ENCODE assay signal across 20 mouse cellular contexts in genomic region chr5:147056712-147057290, GRCm38 (mm10). TPM values are rescaled to one million over a fixed set of nuclear protein-coding genes. Genes with fewer than 3 reads are reported as not detected.
A peak's percentile ranks its signal among the peaks of the same experiment; 100 is the strongest.
DNase-seq lines count a peak whose midpoint lies in the region; ATAC-seq and TF ChIP-seq lines count a peak whose summit lies in the region.
"Had no signal": no experiment of that assay in that cellular context is flagged by ENCODE, and none has a peak within 500 bp of the region (broad histone marks: within the 10 kb centered on the region; RNA-seq: fewer than 3 reads in every experiment).

No protein-coding gene starts in this region.

- TF ChIP-seq CTCF in cerebellum, adult 2 months (IDR thresholded peaks at IDR 0.05; ENCODE audit: borderline replicate concordance, insufficient read depth, low read depth, low read length), result no peak

- no peak overlapping the region for H3K4me3 ChIP-seq in cerebellum, adult 2 months (replicated peaks; ENCODE audit: insufficient read depth, low read depth, low read length)
- no peak overlapping the region for H3K4me3 ChIP-seq in kidney, embryonic 14.5 days (ENCODE audit: low read length)
- no peak overlapping the region for H3K4me3 ChIP-seq in stomach, embryonic 14.5 days (ENCODE audit: low read depth, low read length)
- H3K4me3 ChIP-seq in hindbrain, embryonic 14.5 days (replicated peaks; ENCODE audit: low read length), result no peak overlapping the region
- H3K4me3 ChIP-seq: forebrain, embryonic 13.5 days; heart, adult 2 months; kidney, embryonic 15.5 days; limb, embryonic 10.5 days had no signal

- no peak for ATAC-seq in kidney, embryonic 14.5 days (ENCODE audit: low FRiP score, low TSS enrichment)
- no peak for ATAC-seq in stomach, embryonic 14.5 days (ENCODE audit: insufficient number of reproducible peaks, insufficient read depth, low FRiP score, low read depth)
- no peak for ATAC-seq in hindbrain, embryonic 14.5 days (ENCODE audit: low FRiP score)
- ATAC-seq: forebrain, embryonic 13.5 days; midbrain, embryonic 16.5 days had no signal

- H3K27me3 ChIP-seq in cerebellum, adult 2 months (ENCODE audit: control insufficient read depth, insufficient read depth, low read length), result no peaks in the 10 kb centered on the region
- no peaks in the 10 kb centered on the region for H3K27me3 ChIP-seq in kidney, embryonic 14.5 days (ENCODE audit: control insufficient read depth, insufficient read depth, low read length)
- no peaks in the 10 kb centered on the region for H3K27me3 ChIP-seq in stomach, embryonic 14.5 days (ENCODE audit: control insufficient read depth, insufficient read depth, low read length)
- H3K27me3 ChIP-seq in hindbrain, embryonic 14.5 days (ENCODE audit: control insufficient read depth, insufficient read depth, low read length), result no peaks in the 10 kb centered on the region
- H3K27me3 ChIP-seq: forebrain, embryonic 13.5 days; kidney, embryonic 15.5 days had no signal

- H3K9ac ChIP-seq in kidney, embryonic 14.5 days (ENCODE audit: low read depth, low read length), result no peak overlapping the region
- no peak overlapping the region for H3K9ac ChIP-seq in stomach, embryonic 14.5 days (replicated peaks; ENCODE audit: low read depth, low read length)
- H3K9ac ChIP-seq in hindbrain, embryonic 14.5 days, result no peak overlapping the region
- H3K9ac ChIP-seq: forebrain, embryonic 13.5 days; kidney, embryonic 15.5 days; lung, embryonic 14.5 days had no signal

- no peak overlapping the region for H3K4me2 ChIP-seq in kidney, embryonic 14.5 days (replicated peaks; ENCODE audit: low read depth, low read length)
- H3K4me2 ChIP-seq in stomach, embryonic 14.5 days (replicated peaks; ENCODE audit: low read depth, low read length), result no peak overlapping the region
- H3K4me2 ChIP-seq in hindbrain, embryonic 14.5 days (replicated peaks), result no peak overlapping the region
- H3K4me2 ChIP-seq: forebrain, embryonic 13.5 days; kidney, embryonic 15.5 days; lung, embryonic 14.5 days had no signal

- no peaks in the 10 kb centered on the region for H3K36me3 ChIP-seq in kidney, embryonic 14.5 days (ENCODE audit: control insufficient read depth, insufficient read depth, low read length)
- no peaks in the 10 kb centered on the region for H3K36me3 ChIP-seq in stomach, embryonic 14.5 days (ENCODE audit: control insufficient read depth, insufficient read depth, low read length)
- H3K36me3 ChIP-seq in hindbrain, embryonic 14.5 days (replicated peaks; ENCODE audit: control insufficient read depth, insufficient read depth), result no peaks in the 10 kb centered on the region
- H3K36me3 ChIP-seq: kidney, embryonic 15.5 days; limb, embryonic 10.5 days had no signal

- peaks cover 50% of the 10 kb centered on the region for H3K4me1 ChIP-seq in cerebellum, adult 2 months (ENCODE audit: control insufficient read depth, insufficient read depth, low read length)
- peaks cover 8% of the 10 kb centered on the region; the same call in 1 of the 2 replicates for H3K4me1 ChIP-seq in kidney, embryonic 14.5 days (ENCODE audit: control insufficient read depth, insufficient read depth, low read length)
- peaks cover 12% of the 10 kb centered on the region; the same call in 1 of the 2 replicates for H3K4me1 ChIP-seq in stomach, embryonic 14.5 days (ENCODE audit: control insufficient read depth, insufficient read depth, low read length)
- H3K4me1 ChIP-seq in hindbrain, embryonic 14.5 days (replicated peaks; ENCODE audit: control insufficient read depth, insufficient read depth, low read length), result peaks cover 7% of the 10 kb centered on the region; the same call in 1 of the 2 replicates
- H3K4me1 ChIP-seq: limb, embryonic 10.5 days had no signal

- WGBS in cerebellum, adult 2 months, result 80% methylated on average over 10 of the region's 10 CpGs
- WGBS in kidney, embryonic 14.5 days, result 85% methylated on average over 10 of the region's 10 CpGs
- 88% methylated on average over 10 of the region's 10 CpGs for WGBS in stomach, embryonic 14.5 days
- WGBS in hindbrain, embryonic 14.5 days, result 86% methylated on average over 10 of the region's 10 CpGs

- peak in 1 of 2 experiments; percentile 41 for DNase-seq in cerebellum, adult 2 months
- no peak for DNase-seq in cerebellum, postnatal 36 days
- peak; percentile 5 for DNase-seq in kidney, postnatal 10 days
- DNase-seq in induced T-regulatory cell, adult 2 months (ENCODE audit: low read depth), result peak; percentile 28
- no peak for DNase-seq in ovary, postnatal 14 days (ENCODE audit: low spot score)
- no peak for DNase-seq in hindbrain, embryonic 14.5 days (ENCODE audit: low spot score)
- DNase-seq: adrenal gland, postnatal 36 days; cerebellum, adult 18-20 months; gastrocnemius, postnatal 14 days; heart, adult 2 months; lung, embryonic 14.5 days; lung, postnatal 4 days; right cerebral cortex, postnatal 25 days; thymus, postnatal 4 days had no signal

- H3K27ac ChIP-seq in cerebellum, adult 2 months (ENCODE audit: insufficient read depth, low read length), result peak overlapping the region; percentile 82
- no peak overlapping the region for H3K27ac ChIP-seq in kidney, embryonic 14.5 days (ENCODE audit: low read depth, low read length)
- peak overlapping the region; percentile 61; the same call in 1 of the 2 replicates for H3K27ac ChIP-seq in stomach, embryonic 14.5 days (ENCODE audit: low read length)
- no peak overlapping the region for H3K27ac ChIP-seq in hindbrain, embryonic 14.5 days
- H3K27ac ChIP-seq: forebrain, embryonic 13.5 days; heart, adult 2 months; kidney, embryonic 15.5 days; limb, embryonic 10.5 days had no signal

- no peaks in the 10 kb centered on the region for H3K9me3 ChIP-seq in kidney, embryonic 14.5 days (ENCODE audit: control insufficient read depth, low read length)
- no peaks in the 10 kb centered on the region for H3K9me3 ChIP-seq in stomach, embryonic 14.5 days (ENCODE audit: control insufficient read depth, low read depth, low read length)
- no peaks in the 10 kb centered on the region for H3K9me3 ChIP-seq in hindbrain, embryonic 14.5 days (ENCODE audit: control insufficient read depth, low read length)
- H3K9me3 ChIP-seq: forebrain, embryonic 13.5 days; kidney, embryonic 15.5 days; limb, embryonic 10.5 days had no signal

- no peak for TF ChIP-seq POLR2A in cerebellum, adult 2 months (IDR thresholded peaks at IDR 0.05; ENCODE audit: borderline replicate concordance, insufficient read depth, low read length)

RNA-seq across cellular contexts. Expression of gene Lnx2, which starts 19.6 kb away (rescaled TPM):
- 15.9 and 16.8 TPM in 2 replicates for polyA plus RNA-seq in cerebellum, adult 2 months (2012; rRNA removed)
- 10.8 and 14.4 TPM in 2 replicates for polyA plus RNA-seq in kidney, embryonic 14.5 days (2014; fragmentation: Nextera tagmentation; extraction: Ambion mirVana)
- polyA plus RNA-seq in stomach, embryonic 14.5 days (2014; fragmentation: Nextera tagmentation; extraction: Ambion mirVana), result 20.7 and 25.5 TPM in 2 replicates
- 5.0 and 5.6 TPM in 2 replicates for polyA plus RNA-seq in hindbrain, embryonic 14.5 days (2014; fragmentation: Nextera tagmentation; extraction: Ambion mirVana)

RNA-seq across cellular contexts. Expression of gene Polr1d, which starts 20.0 kb away (rescaled TPM):
- 85.0 and 89.2 TPM in 2 replicates for polyA plus RNA-seq in cerebellum, adult 2 months (2012; rRNA removed)
- polyA plus RNA-seq in kidney, embryonic 14.5 days (2014; fragmentation: Nextera tagmentation; extraction: Ambion mirVana), result 146 and 173 TPM in 2 replicates
- polyA plus RNA-seq in stomach, embryonic 14.5 days (2014; fragmentation: Nextera tagmentation; extraction: Ambion mirVana), result 140 and 148 TPM in 2 replicates
- 109 and 113 TPM in 2 replicates for polyA plus RNA-seq in hindbrain, embryonic 14.5 days (2014; fragmentation: Nextera tagmentation; extraction: Ambion mirVana)

Comparison
In these comparisons a context has a peak if more than half of its experiments do, and no peak if none do; other contexts are left out.
1. DNase-seq: peak in kidney, postnatal 10 days (single experiment) and induced T-regulatory cell, adult 2 months (single experiment); none in cerebellum, postnatal 36 days (0 of 2), ovary, postnatal 14 days (single experiment) and hindbrain, embryonic 14.5 days (single experiment).
2. H3K27ac ChIP-seq: peak in cerebellum, adult 2 months (single experiment) and stomach, embryonic 14.5 days (single experiment); none in kidney, embryonic 14.5 days (single experiment) and hindbrain, embryonic 14.5 days (single experiment).